Mouse (Mus musculus) MEL-GATA-1-ER (cell line): ENCODE measurements around the gene Mdm4.

Experiments
- DNase-seq: peaks from one replicate; pipeline ENCODE4 v3.0.0-alpha.2; 2012; ENCODE audit warnings: low read depth; ENCODE audit errors: extremely low read depth

The Mdm4 gene

GRCm38 (mm10) chr1:133030461-133030860 lies at the start of gene Mdm4:
TSS of gene Mdm4 (minus strand) at chr1:133030561.
- DNase-seq, result no peak

GRCm38 (mm10) chr1:133080079-133080561 lies 49.8 kb upstream of the Mdm4 start:
- no peak for DNase-seq

GRCm38 (mm10) chr1:133079509-133079908 lies 49.1 kb upstream of the Mdm4 start:
- no peak for DNase-seq

GRCm38 (mm10) chr1:133078338-133078727 lies 48.0 kb upstream of the Mdm4 start:
- no peak for DNase-seq

- no peak for DNase-seq
Measured at GRCm38 (mm10) chr1:133077606-133078337, 47.4 kb upstream of the Mdm4 start.

GRCm38 (mm10) chr1:133076681-133077514 lies 46.5 kb upstream of the Mdm4 start:
- DNase-seq, result no peak

GRCm38 (mm10) chr1:133075651-133076400 lies 45.5 kb upstream of the Mdm4 start:
- no peak for DNase-seq

- no peak for DNase-seq
Measured at GRCm38 (mm10) chr1:133074541-133074940, 44.2 kb upstream of the Mdm4 start.

GRCm38 (mm10) chr1:133073327-133073856 lies 43.0 kb upstream of the Mdm4 start:
- DNase-seq, result peak; percentile 66

- no peak for DNase-seq
Measured at GRCm38 (mm10) chr1:133071666-133072381, 41.5 kb upstream of the Mdm4 start.

GRCm38 (mm10) chr1:133070157-133070556 lies 39.8 kb upstream of the Mdm4 start:
- DNase-seq, result peak; percentile 48

- no peak for DNase-seq
Measured at GRCm38 (mm10) chr1:133069275-133070120, 39.1 kb upstream of the Mdm4 start.

- DNase-seq, result no peak
Measured at GRCm38 (mm10) chr1:133068669-133069274, 38.4 kb upstream of the Mdm4 start.

- no peak for DNase-seq
Measured at GRCm38 (mm10) chr1:133068268-133068667, 37.9 kb upstream of the Mdm4 start.

- DNase-seq, result no peak
Measured at GRCm38 (mm10) chr1:133063164-133063563, 32.8 kb upstream of the Mdm4 start.

- DNase-seq, result no peak
Measured at GRCm38 (mm10) chr1:133060681-133061080, 30.3 kb upstream of the Mdm4 start.

GRCm38 (mm10) chr1:133059592-133059991 lies 29.2 kb upstream of the Mdm4 start:
- no peak for DNase-seq

GRCm38 (mm10) chr1:133057345-133058034 lies 27.1 kb upstream of the Mdm4 start:
- DNase-seq, result no peak

GRCm38 (mm10) chr1:133054326-133054725 lies 24.0 kb upstream of the Mdm4 start:
- DNase-seq, result no peak
